Mouse (Mus musculus) gastrocnemius, adult 2 months (tissue): ENCODE data around the gene Mrgpra6. TPM values are rescaled to one million over a fixed set of nuclear protein-coding genes. Genes with fewer than 3 reads are reported as not detected.

Experiments
- DNase-seq: peaks from one replicate; pipeline ENCODE4 v3.0.0; 2022
- H3K27ac ChIP-seq: fragments of 200-600 bp; 2 replicates; pipeline ENCODE4 v1.8.1; 2022; ENCODE audit warnings: mild to moderate bottlenecking
- H3K4me3 ChIP-seq: fragments of 200-600 bp; 2 replicates; pipeline ENCODE4 v1.8.1; 2022; ENCODE audit warnings: mild to moderate bottlenecking, moderate library complexity
- CTCF ChIP-seq: fragments of 200-600 bp; IDR thresholded peaks from 2 replicates; pipeline ENCODE4 v1.8.1; 2022; ENCODE audit warnings: antibody characterized with exemption, mild to moderate bottlenecking, moderate library complexity
- intact Hi-C: fragments of 180-260 bp; cut with DNase I; formaldehyde crosslinking; loops from one replicate; pipeline ENCODE4 v1.15.1; 2025
- total RNA-seq, 2 experiments: library from RNA; stranded (reverse); gene quantifications; 2 replicates each; pipeline ENCODE4 v1.2.3; 2021

The Mrgpra6 gene
- total RNA-seq, 2 experiments from 2014 or later = not detected

GRCm38 (mm10) chr7:47146034-47146812 is 58.5 kb downstream of the Mrgpra6 start:
- Histone ChIP-seq H3K4me3 (no peak overlapping the region), H3K27ac (no peak overlapping the region)
- no peak for DNase-seq
- intact Hi-C loops = no loop called here
- peak; percentile 36; the same call in 1 of the 2 replicates for TF ChIP-seq CTCF

GRCm38 (mm10) chr7:47144299-47144698 is 60.4 kb downstream of the Mrgpra6 start:
- TF ChIP-seq CTCF = no peak
- Histone ChIP-seq H3K4me3 (no peak overlapping the region), H3K27ac (no peak overlapping the region)
- intact Hi-C loops = no loop called here
- DNase-seq = no peak

GRCm38 (mm10) chr7:47139823-47140325 is 64.8 kb downstream of the Mrgpra6 start:
- intact Hi-C loops = no loop called here
- no peak for DNase-seq
- H3K27ac ChIP-seq = no peak overlapping the region
- no peak for TF ChIP-seq CTCF
- no peak overlapping the region for H3K4me3 ChIP-seq

Other genes starting within 250 kb of the Mrgpra6 start
- gene Uevld, start 246.4 kb downstream of the Mrgpra6 start, total RNA-seq = 10 to 100 TPM; 11.2 to 11.9 TPM
- not detected for gene Gm9999, start 221.3 kb downstream of the Mrgpra6 start, total RNA-seq
- 1 to 10 TPM; 4.1 to 5.7 TPM for gene Spty2d1, start 196.5 kb downstream of the Mrgpra6 start, total RNA-seq
- 1 to 10 TPM; 4.0 to 4.8 TPM for gene Tmem86a, start 154.3 kb downstream of the Mrgpra6 start, total RNA-seq
- gene Ptpn5, start 71.2 kb downstream of the Mrgpra6 start, total RNA-seq = not detected
- not detected for gene Mrgpra9, start 47.9 kb upstream of the Mrgpra6 start, total RNA-seq
- not detected for gene Mrgpra1, start 149.3 kb upstream of the Mrgpra6 start, total RNA-seq
- gene Mrgpra2a, start 247.2 kb upstream of the Mrgpra6 start, total RNA-seq = not detected